Mouse (Mus musculus): ENCODE measurements at regions not wholly inside any gene's neighbourhood (a gene's known extent, or its start where the extent isn't known, plus 50 kb on each side); places are given as distances from the start of the nearest gene placed in this dataset.

DNA sequence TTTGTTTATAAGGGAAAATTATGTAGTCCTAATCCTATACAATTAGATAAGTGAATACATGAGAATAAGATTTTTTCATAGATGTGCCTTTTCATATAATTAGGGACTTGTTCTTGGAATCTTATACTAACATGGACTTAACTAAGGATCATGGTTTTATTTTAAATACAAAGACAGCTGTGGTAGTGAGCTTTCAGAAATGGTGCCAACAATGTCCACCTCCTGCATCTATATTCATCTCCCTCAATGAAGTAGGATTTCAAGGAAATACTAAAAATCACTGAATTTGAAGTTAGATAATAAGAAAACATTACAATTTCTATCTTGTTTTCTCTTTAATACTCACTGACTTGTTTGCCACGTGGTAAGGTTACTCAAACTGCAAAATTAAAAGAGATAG, 619.8 kb downstream of the Anxa1 start:
- no peak for TF ChIP-seq CTCF (IDR thresholded peaks at IDR 0.05; ENCODE audit: low read depth)
- TF ChIP-seq EP300 (IDR thresholded peaks at IDR 0.05; ENCODE audit: low read depth) = no peak

Measured in liver, embryonic 14.5 days (tissue).